Comparison of ENCODE assay signal across 22 mouse cellular contexts in the genomic region with DNA sequence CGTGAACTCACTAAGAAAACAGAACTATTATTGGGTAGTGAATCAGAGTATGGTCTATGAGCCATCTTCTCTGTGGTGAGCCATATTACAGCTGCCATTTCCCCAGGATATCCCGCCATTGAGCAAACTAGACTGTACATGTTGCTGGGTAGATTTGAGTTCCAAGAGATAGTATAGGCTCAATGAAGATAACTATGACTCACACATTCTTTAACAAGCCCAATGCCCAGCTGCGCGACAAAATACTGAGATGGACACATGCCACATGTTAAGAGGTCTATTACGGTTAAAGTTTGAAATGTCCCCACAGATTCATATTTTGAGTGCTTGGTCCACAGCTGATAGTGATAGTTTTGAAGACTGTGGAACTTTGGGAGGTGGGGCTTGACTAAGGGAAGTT.
A peak's percentile ranks its signal among the peaks of the same experiment; 100 is the strongest.
DNase-seq lines count a peak whose midpoint lies in the region; TF ChIP-seq lines count a peak whose summit lies in the region.
"Had no signal": no experiment of that assay in that cellular context is flagged by ENCODE, and none has a peak within 500 bp of the region (broad histone marks: within the 10 kb centered on the region; RNA-seq: fewer than 3 reads in every experiment).

No protein-coding gene starts in this region.

- 96% methylated on average over 5 of the region's 5 CpGs for WGBS in kidney, adult 2 months

- DNase-seq in 3T3-L1 (ENCODE audit: low read depth, low spot score) (peak; percentile 37), 416B (ENCODE audit: low read depth) (peak; percentile 38)
- DNase-seq in layer of hippocampus, adult 8-10 months (ENCODE audit: low spot score in 2 of 2): no peak
- DNase-seq in kidney, adult 11 months: no peak
- no peak for DNase-seq in kidney, adult 2 months
- DNase-seq: adrenal gland, adult 8-10 months; adrenal gland, postnatal 14 days; adrenal gland, postnatal 36 days; cerebellum, adult 11-12 months; cerebellum, adult 2 months; cerebellum, adult 9-10 months; cerebellum, postnatal 10 days; cerebellum, postnatal 25 days had no signal

- H3K4me3 ChIP-seq in embryonic fibroblast, embryonic 13.5 days (ENCODE audit: insufficient read depth, low read length): no peak overlapping the region
- H3K4me3 ChIP-seq in kidney, adult 2 months (ENCODE audit: insufficient read depth, low read depth, low read length): no peak overlapping the region
- H3K4me3 ChIP-seq: embryonic facial prominence, embryonic 10.5 days; embryonic facial prominence, embryonic 12.5 days; erythroblast, embryonic 14.5 days; forebrain, embryonic 10.5 days; forebrain, embryonic 12.5 days had no signal

- TF ChIP-seq CTCF in embryonic fibroblast, embryonic 13.5 days (IDR thresholded peaks at IDR 0.05; ENCODE audit: borderline replicate concordance, insufficient read depth, low read length): no peak
- TF ChIP-seq CTCF in kidney, adult 2 months (conservative IDR thresholded peaks at IDR 0.05; ENCODE audit: insufficient read depth, insufficient read length, low read depth, low read length): no peak

- peaks cover 9% of the 10 kb centered on the region for H3K4me1 ChIP-seq in embryonic fibroblast, embryonic 13.5 days (ENCODE audit: control insufficient read depth, insufficient read depth, low read length)
- H3K4me1 ChIP-seq in kidney, adult 2 months (ENCODE audit: control insufficient read depth, insufficient read depth, low read length): peaks cover 4% of the 10 kb centered on the region; the same call in 1 of the 2 replicates
- H3K4me1 ChIP-seq: forebrain, embryonic 12.5 days had no signal

- H3K27ac ChIP-seq in embryonic fibroblast, embryonic 13.5 days (ENCODE audit: insufficient read depth, low read length): peak overlapping the region; percentile 39; the same call in 1 of the 2 replicates
- H3K27ac ChIP-seq in kidney, adult 2 months (ENCODE audit: insufficient read depth, low read depth, low read length): no peak overlapping the region
- H3K27ac ChIP-seq: embryonic facial prominence, embryonic 10.5 days; embryonic facial prominence, embryonic 12.5 days; forebrain, embryonic 10.5 days; forebrain, embryonic 12.5 days had no signal

- H3K36me3 ChIP-seq in kidney, adult 2 months (ENCODE audit: control insufficient read depth, insufficient read depth, low read length): no peaks in the 10 kb centered on the region
- H3K36me3 ChIP-seq: embryonic facial prominence, embryonic 10.5 days; embryonic facial prominence, embryonic 12.5 days; forebrain, embryonic 10.5 days; forebrain, embryonic 12.5 days; G1E had no signal

- H3K27me3 ChIP-seq in kidney, adult 2 months (replicated peaks; ENCODE audit: control insufficient read depth, insufficient read depth, low read length): no peaks in the 10 kb centered on the region
- H3K27me3 ChIP-seq: CH12.LX; embryonic facial prominence, embryonic 12.5 days; forebrain, embryonic 12.5 days; Patski had no signal

- no peak for TF ChIP-seq POLR2A in embryonic fibroblast, embryonic 13.5 days (IDR thresholded peaks at IDR 0.05; ENCODE audit: low read depth, low read length)
- no peak for TF ChIP-seq POLR2A in kidney, adult 2 months (IDR thresholded peaks at IDR 0.05; ENCODE audit: low read depth, low read length)

Comparison
In these comparisons a context has a peak if more than half of its experiments do, and no peak if none do; other contexts are left out.
1. DNase-seq: peak in 3T3-L1 (single experiment) and 416B (single experiment); none in layer of hippocampus, adult 8-10 months (0 of 2), kidney, adult 11 months (single experiment) and kidney, adult 2 months (single experiment).